9 mouse cellular contexts compared by ENCODE assay signal in genomic region chr5:22343536-22343842, GRCm38 (mm10). TPM values are rescaled to one million over a fixed set of nuclear protein-coding genes. Genes with fewer than 3 reads are reported as not detected.
DNase-seq lines count a peak whose midpoint lies in the region; ATAC-seq and TF ChIP-seq lines count a peak whose summit lies in the region.
"Had no signal": no experiment of that assay in that cellular context is flagged by ENCODE, and none has a peak within 500 bp of the region (broad histone marks: within the 10 kb centered on the region; RNA-seq: fewer than 3 reads in every experiment).

No protein-coding gene starts in this region.

- H3K4me2 ChIP-seq in embryonic facial prominence, embryonic 13.5 days, result peak overlapping the region; percentile 97
- peak overlapping the region; percentile 90 for H3K4me2 ChIP-seq in hindbrain, postnatal 0 days (ENCODE audit: low read depth, low read length)
- peak overlapping the region; percentile 82 for H3K4me2 ChIP-seq in midbrain, embryonic 15.5 days

- H3K27me3 ChIP-seq in embryonic facial prominence, embryonic 13.5 days, result peaks cover 85% of the 10 kb centered on the region
- no peaks in the 10 kb centered on the region for H3K27me3 ChIP-seq in hindbrain, postnatal 0 days (ENCODE audit: insufficient read depth, low read length)
- H3K27me3 ChIP-seq in midbrain, embryonic 15.5 days (replicated peaks), result peaks cover 6% of the 10 kb centered on the region; the same call in 1 of the 2 replicates

- peaks cover 23% of the 10 kb centered on the region for H3K4me1 ChIP-seq in embryonic facial prominence, embryonic 13.5 days
- 0 out of 2 replicates have a peak, but pooled peaks cover 5% of the 10 kb centered on the region for H3K4me1 ChIP-seq in hindbrain, postnatal 0 days (ENCODE audit: insufficient read depth, low read length)
- H3K4me1 ChIP-seq in midbrain, embryonic 15.5 days, result peaks cover 23% of the 10 kb centered on the region

- H3K36me3 ChIP-seq in embryonic facial prominence, embryonic 13.5 days, result no peaks in the 10 kb centered on the region
- no peaks in the 10 kb centered on the region for H3K36me3 ChIP-seq in hindbrain, postnatal 0 days (ENCODE audit: insufficient read depth, low read length)
- no peaks in the 10 kb centered on the region for H3K36me3 ChIP-seq in midbrain, embryonic 15.5 days (replicated peaks)

- no peaks in the 10 kb centered on the region for H3K9me3 ChIP-seq in embryonic facial prominence, embryonic 13.5 days
- no peaks in the 10 kb centered on the region for H3K9me3 ChIP-seq in hindbrain, postnatal 0 days (ENCODE audit: low read length)
- no peaks in the 10 kb centered on the region for H3K9me3 ChIP-seq in midbrain, embryonic 15.5 days

- 1% methylated on average over 10 of the region's 10 CpGs for WGBS in embryonic facial prominence, embryonic 13.5 days
- WGBS in hindbrain, postnatal 0 days, result 1% methylated on average over 10 of the region's 10 CpGs
- under 1% methylated on average over 10 of the region's 10 CpGs for WGBS in midbrain, embryonic 15.5 days

- H3K9ac ChIP-seq in embryonic facial prominence, embryonic 13.5 days, result no peak overlapping the region
- peak overlapping the region; percentile 70 for H3K9ac ChIP-seq in hindbrain, postnatal 0 days (replicated peaks; ENCODE audit: low read length)
- peak overlapping the region; percentile 79; the same call in 1 of the 2 replicates for H3K9ac ChIP-seq in midbrain, embryonic 15.5 days

- peak; percentile 18 for DNase-seq in kidney, postnatal 10 days
- DNase-seq in kidney, adult 11 months, result no peak
- DNase-seq in hindbrain, postnatal 0 days (ENCODE audit: low spot score), result peak; percentile 51
- DNase-seq in yolk sac, embryonic 10.5 days (ENCODE audit: low spot score), result no peak
- DNase-seq in urinary bladder, postnatal 10 days (ENCODE audit: low spot score), result no peak
- no peak for DNase-seq in MN1 (ENCODE audit: low spot score)

- ATAC-seq in embryonic facial prominence, embryonic 13.5 days (ENCODE audit: insufficient number of reproducible peaks, insufficient read depth, low FRiP score, low TSS enrichment, low read depth), result no peak
- no peak for ATAC-seq in hindbrain, postnatal 0 days
- no peak for ATAC-seq in midbrain, embryonic 15.5 days (replicated peaks)

- no peak overlapping the region for H3K27ac ChIP-seq in embryonic facial prominence, embryonic 13.5 days
- H3K27ac ChIP-seq in hindbrain, postnatal 0 days, result peak overlapping the region; percentile 86; the same call in 1 of the 2 replicates
- H3K27ac ChIP-seq in midbrain, embryonic 15.5 days, result no peak overlapping the region
- H3K27ac ChIP-seq: macrophage had no signal

- H3K4me3 ChIP-seq in embryonic facial prominence, embryonic 13.5 days, result peak overlapping the region; percentile 55
- peak overlapping the region; percentile 69 for H3K4me3 ChIP-seq in hindbrain, postnatal 0 days (ENCODE audit: low read length)
- H3K4me3 ChIP-seq in midbrain, embryonic 15.5 days, result peak overlapping the region; percentile 78

- no peak for TF ChIP-seq CTCF in hindbrain, postnatal 0 days (IDR thresholded peaks at IDR 0.05; ENCODE audit: low read depth)

RNA-seq across cellular contexts. Expression of gene Reln, which starts 1.0 kb away (rescaled TPM):
- 5.5 and 6.2 TPM in 2 replicates for polyA plus RNA-seq in embryonic facial prominence, embryonic 13.5 days (2015; fragmentation: Nextera tagmentation; extraction: Ambion mirVana)
- 204 and 226 TPM in 2 replicates for total RNA-seq in hindbrain, postnatal 0 days (2014; rRNA removed)
- polyA plus RNA-seq in hindbrain, postnatal 0 days (2015; fragmentation: Nextera tagmentation; extraction: Ambion mirVana), result 41.9 and 42.8 TPM in 2 replicates
- polyA plus RNA-seq in midbrain, embryonic 15.5 days (2015; fragmentation: Nextera tagmentation; extraction: Ambion mirVana), result 39.2 and 51.3 TPM in 2 replicates
- polyA plus RNA-seq: macrophage had no signal

Comparison
In these comparisons a context has a peak if more than half of its experiments do, and no peak if none do; other contexts are left out.
1. DNase-seq: peak in kidney, postnatal 10 days (single experiment) and hindbrain, postnatal 0 days (single experiment); none in kidney, adult 11 months (single experiment), yolk sac, embryonic 10.5 days (single experiment), urinary bladder, postnatal 10 days (single experiment) and MN1 (single experiment).
2. Peak in every context shown above with its lines, with median percentiles within 50 percentile points of each other: H3K4me2 ChIP-seq and H3K4me3 ChIP-seq.